Mouse (Mus musculus): ENCODE results near the gene Lrrc61. TPM values are rescaled to one million over a fixed set of nuclear protein-coding genes. Genes with fewer than 3 reads are reported as not detected.
A peak's percentile ranks its signal among the peaks of the same experiment; 100 is the strongest.

The Lrrc61 gene
- total RNA-seq, 1 experiment from 2014 or later = 59.5 TPM

DNA sequence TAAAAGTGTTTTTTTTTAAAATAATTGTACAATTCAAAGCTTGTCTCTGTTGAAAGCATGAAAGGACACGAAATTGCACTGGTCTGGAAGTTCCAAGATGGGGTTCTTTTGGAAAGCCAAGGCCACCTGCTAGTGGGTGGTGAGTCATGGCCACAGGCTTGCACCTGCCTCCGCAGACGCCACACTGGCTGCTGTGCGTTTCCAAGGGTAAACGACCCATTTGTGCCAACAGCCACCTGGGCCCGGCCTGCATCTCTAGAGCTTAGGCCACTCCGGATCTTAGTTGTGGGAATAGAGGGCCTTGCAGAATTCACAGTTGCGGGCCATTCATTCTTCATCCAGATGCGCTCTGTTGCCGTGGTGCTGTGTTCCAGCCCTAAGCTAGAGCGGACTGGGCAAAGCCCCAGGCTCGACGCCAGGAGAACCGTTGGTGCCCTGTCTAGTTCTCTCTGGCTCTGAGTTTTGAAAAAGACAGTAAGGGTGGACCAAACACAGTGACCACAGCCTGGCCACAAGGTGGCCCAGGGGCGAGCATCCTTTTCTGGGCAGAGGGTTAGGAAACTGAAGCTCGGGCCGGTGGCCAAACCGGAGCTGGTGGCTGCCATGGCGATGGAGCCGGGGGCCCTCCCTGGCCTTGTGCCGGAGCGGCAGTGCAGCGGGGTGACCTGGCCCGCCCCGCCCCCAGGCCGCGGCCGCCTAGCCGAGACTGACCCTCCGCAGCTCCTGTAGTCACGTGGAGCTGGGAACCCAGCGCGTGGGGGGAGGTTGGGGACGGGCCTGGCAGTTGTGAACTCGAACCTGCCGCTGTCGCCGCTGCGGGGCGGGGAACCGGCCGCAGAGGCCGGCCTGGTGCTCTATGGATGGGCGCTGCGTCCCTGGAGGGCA, 38.8 kb downstream of the Lrrc61 start, which contains the start of the genes Repin1 and Gm44965:
TSS of gene Repin1 (plus strand) at position 726 of the 885 bp plus-strand sequence.
TSS of gene Gm44965 (plus strand) at position 784 of the 885 bp plus-strand sequence.
- peak; percentile 97 for DNase-seq

DNA sequence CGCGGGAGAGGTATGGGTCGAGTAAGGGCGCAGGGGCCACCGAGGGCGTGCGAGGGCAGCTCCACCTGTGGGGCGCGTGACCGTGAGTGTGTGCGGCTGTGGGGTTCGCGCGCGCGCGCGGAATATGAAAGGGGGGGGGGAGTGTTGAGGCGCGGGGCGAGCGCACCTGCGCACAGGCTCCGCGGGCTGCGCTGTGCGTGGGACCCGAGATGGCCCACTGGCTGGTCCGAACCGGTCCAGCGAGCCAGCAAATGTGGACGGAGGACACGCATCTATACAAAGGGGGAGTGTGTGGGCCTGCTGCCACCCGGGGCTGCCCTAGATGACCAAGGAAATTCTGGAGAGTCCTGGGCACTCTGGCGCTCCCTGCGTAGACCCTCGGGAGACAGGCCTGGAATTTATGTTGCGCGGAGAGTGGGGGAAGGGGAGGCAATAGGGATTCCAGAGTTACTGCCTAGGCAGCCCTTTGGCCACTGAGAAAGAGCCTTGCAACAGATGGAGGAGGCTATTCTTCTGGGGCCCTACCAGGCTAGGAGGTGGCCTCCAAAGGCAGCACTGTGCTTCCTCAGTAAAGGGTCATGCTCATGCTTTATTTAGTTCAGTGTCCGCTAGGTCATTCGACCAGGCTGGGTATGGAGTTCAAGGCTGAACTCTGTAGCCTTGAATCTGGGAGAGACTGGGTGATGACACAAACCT, 39.6 kb downstream of the Lrrc61 start:
- DNase-seq = no peak

- DNase-seq = no peak
Observed at GRCm38 (mm10) chr6:48595278-48595677, 40.7 kb downstream of the Lrrc61 start.

GRCm38 (mm10) chr6:48596545-48597232, 42.1 kb downstream of the Lrrc61 start:
- DNase-seq = no peak

GRCm38 (mm10) chr6:48597233-48597625, 42.6 kb downstream of the Lrrc61 start:
- no peak for DNase-seq

DNA sequence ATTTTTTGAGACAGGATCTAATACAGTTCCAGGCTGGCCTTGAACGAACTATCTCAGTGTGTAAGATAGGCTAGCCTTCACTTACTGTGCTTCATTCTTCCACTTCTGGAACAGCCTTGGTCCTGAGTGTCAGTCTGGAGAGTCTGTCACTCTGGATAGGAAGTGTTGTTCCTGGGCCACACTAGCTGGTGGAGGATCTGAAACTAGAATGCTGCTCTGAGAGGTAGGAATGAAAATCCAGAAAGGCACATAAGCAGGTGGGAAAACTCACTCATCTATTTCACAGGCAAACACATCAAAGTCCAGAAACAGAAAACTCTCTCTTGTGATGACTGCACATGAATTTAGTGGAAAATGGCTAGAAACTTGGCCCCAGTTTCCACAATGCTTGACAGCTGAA, 46.0 kb downstream of the Lrrc61 start:
- DNase-seq = no peak

- DNase-seq = peak; percentile 98
Observed at GRCm38 (mm10) chr6:48601271-48602079, 46.9 kb downstream of the Lrrc61 start, which contains the start of gene Zfp775. Gene Zfp775 (plus strand): TSS chr6:48602063.

DNA sequence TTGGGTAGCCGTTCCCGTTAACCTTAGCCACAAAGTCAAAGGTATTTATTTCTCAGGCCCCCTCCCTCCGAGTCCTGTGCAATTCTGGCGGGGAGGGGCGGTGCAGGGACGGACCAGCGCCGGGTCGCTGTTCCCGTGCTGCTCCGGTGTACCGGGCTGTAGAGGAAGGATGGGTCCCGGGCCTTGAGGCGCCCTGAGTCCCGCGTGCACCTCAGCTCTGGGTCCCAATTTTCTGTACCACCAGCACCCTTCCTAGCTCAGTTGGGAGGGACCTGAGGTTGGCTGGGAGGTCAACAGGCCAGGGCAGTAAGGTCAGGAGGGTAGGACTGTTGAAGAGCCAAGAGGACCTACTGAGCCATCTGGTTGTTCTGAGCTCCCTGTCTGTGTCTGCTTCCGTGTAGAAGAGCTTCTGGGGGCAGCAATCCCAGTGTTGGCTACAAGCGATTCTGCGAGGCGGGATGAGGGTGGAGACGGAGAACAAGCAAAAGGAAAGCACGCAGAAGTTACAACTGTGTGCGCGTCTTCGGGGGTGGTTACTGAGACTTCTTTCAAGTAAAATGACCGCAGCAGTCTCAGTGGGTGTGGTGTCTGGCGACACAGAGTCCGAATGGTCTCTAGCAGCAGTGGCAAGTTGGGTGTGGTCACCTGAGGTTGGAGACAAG, 47.6 kb downstream of the Lrrc61 start:
- no peak for DNase-seq

GRCm38 (mm10) chr6:48608124-48608523, 53.5 kb downstream of the Lrrc61 start:
- DNase-seq = peak; percentile 53

DNA sequence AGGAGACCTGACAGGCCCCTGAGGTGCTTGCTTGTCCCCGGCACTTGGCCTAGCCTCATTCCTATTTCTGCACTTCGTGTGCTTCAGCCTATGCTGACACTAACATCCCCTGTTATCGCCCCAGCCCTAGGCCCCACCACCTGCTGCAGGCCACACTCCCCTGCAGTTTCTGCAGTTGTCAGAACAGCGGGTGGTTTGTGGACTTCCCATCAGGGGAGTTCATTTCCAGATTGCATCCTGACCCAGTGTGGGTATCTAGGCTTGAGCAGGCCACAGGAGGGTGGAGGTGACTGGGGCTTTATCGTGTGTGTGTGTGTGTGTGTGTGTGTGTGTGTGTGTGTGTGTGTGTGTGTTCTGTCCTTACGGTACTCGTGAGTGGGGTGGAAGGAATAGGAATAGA, 54.9 kb downstream of the Lrrc61 start:
- no peak for DNase-seq

DNA sequence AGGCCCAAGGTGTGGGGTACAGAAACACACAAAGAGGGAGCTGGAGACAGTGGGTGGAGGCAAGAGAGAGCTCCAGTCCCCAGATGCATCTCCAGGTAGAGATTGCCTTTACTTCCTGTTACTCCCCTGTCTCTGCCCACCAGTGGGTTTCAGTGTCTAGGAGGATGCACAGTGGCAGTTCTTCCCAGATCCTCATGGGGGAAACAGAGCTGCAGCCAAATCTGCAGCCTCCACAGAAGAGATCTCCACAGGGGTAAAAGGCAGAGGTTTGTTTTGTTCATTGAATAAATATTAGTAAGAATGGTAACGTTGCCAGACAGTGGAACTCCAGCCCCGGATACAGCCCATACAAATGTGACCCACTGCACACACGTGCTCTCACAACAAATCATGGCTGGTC, 56.1 kb downstream of the Lrrc61 start:
- no peak for DNase-seq

DNA sequence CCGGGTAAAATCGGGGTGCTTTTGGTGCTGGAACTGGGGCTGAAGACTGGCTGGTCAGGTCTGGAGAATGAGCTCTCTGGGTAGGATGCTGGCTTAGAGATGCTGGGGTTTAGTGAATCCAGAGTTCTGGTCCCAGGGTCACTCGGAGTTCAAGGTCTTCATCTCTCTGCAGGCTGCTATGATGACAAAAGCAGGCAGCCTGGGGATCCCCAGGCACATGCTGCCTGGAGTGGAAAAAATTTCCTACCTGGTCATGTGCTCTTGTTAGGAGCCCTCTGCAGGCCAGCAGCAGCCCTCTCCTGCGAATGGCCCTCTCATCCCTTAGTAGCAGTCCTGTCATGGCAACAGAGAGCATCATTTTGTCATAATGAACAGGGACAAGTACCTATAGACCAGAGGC, 58.9 kb downstream of the Lrrc61 start:
- no peak for DNase-seq

- no peak for DNase-seq
Observed at GRCm38 (mm10) chr6:48614756-48615155, 60.2 kb downstream of the Lrrc61 start.

- no peak for DNase-seq
Observed at GRCm38 (mm10) chr6:48620031-48620430, 65.4 kb downstream of the Lrrc61 start.

Other genes with a start within 250 kb of the Lrrc61 start
- gene Krba1, start 159.2 kb upstream of the Lrrc61 start, total RNA-seq (2021) = 45.9 and 64.1 TPM in 2 replicates
- gene Zfp467, start 109.0 kb upstream of the Lrrc61 start, total RNA-seq (2021) = 51.0 and 72.4 TPM in 2 replicates
- 3.5 and 5.1 TPM in 2 replicates for gene Sspo, start 106.6 kb upstream of the Lrrc61 start, total RNA-seq (2021)
- gene Atp6v0e2, start 17.2 kb upstream of the Lrrc61 start, total RNA-seq (2021) = 51.6 and 58.2 TPM in 2 replicates
- gene Rarres2, start 18.0 kb downstream of the Lrrc61 start, total RNA-seq (2021) = 28.6 and 36.8 TPM in 2 replicates
- gene Gm45021, start 34.8 kb downstream of the Lrrc61 start, total RNA-seq (2021) = not detected in 2 replicates
- 66.1 and 67.8 TPM in 2 replicates for gene Repin1, start 39.1 kb downstream of the Lrrc61 start, total RNA-seq (2021)
- gene Gm44965, start 39.1 kb downstream of the Lrrc61 start, total RNA-seq (2021) = not detected in 2 replicates
- gene Zfp775, start 47.3 kb downstream of the Lrrc61 start, total RNA-seq (2021) = 8.2 and 15.4 TPM in 2 replicates
- 1.7 and 3.4 TPM in 2 replicates for gene AI854703, start 72.0 kb downstream of the Lrrc61 start, total RNA-seq (2021)
- 9.9 and 13.7 TPM in 2 replicates for gene Gimap8, start 92.4 kb downstream of the Lrrc61 start, total RNA-seq (2021)
- gene Gimap9, start 121.3 kb downstream of the Lrrc61 start, total RNA-seq (2021) = 5.7 and 8.1 TPM in 2 replicates
- gene Gimap4, start 129.8 kb downstream of the Lrrc61 start, total RNA-seq (2021) = 51.4 and 59.1 TPM in 2 replicates
- gene Gimap6, start 153.4 kb downstream of the Lrrc61 start, total RNA-seq (2021) = 49.4 and 57.9 TPM in 2 replicates
- gene Gm28053, start 163.8 kb downstream of the Lrrc61 start, total RNA-seq (2021) = 6.7 and 6.9 TPM in 2 replicates
- 0.33 TPM in 1 of 2 replicates, not detected in the other for gene Gimap7, start 163.8 kb downstream of the Lrrc61 start, total RNA-seq (2021)
- gene Gimap1, start 184.3 kb downstream of the Lrrc61 start, total RNA-seq (2021) = 12.9 and 15.5 TPM in 2 replicates
- 10.5 and 16.2 TPM in 2 replicates for gene Gimap5, start 191.4 kb downstream of the Lrrc61 start, total RNA-seq (2021)
- gene Gimap3, start 216.1 kb downstream of the Lrrc61 start, total RNA-seq (2021) = 2.4 and 3.5 TPM in 2 replicates

All from adrenal gland, postnatal 25 days (tissue).